Mouse (Mus musculus) hindbrain, embryonic 15.5 days (tissue): Measurements from ENCODE around the gene Pex11a. TPM values are rescaled to one million over a fixed set of nuclear protein-coding genes. Genes with fewer than 3 reads are reported as not detected.

Source experiments
- ATAC-seq: fragments of 200-750 bp; cut with Nextera tagmentation; 2 replicates; pipeline ENCODE4 v1.8.0; 2017; ENCODE audit warnings: low read depth, moderate number of reproducible peaks, moderate TSS enrichment; ENCODE audit not compliant: low FRiP score
- H3K27ac ChIP-seq: fragments of 300-500 bp; sonication (generic); replicated peaks from 2 replicates; pipeline ENCODE4 v1.5.1; 2015; ENCODE audit warnings: mild to moderate bottlenecking, inconsistent platforms
- H3K27me3 ChIP-seq: fragments of 300-500 bp; sonication (generic); 2 replicates; pipeline ENCODE4 v1.6.1; 2015; ENCODE audit warnings: control low read depth, inconsistent platforms
- H3K36me3 ChIP-seq: fragments of 300-500 bp; sonication (generic); 2 replicates; pipeline ENCODE4 v1.6.1; 2015; ENCODE audit warnings: control low read depth, inconsistent platforms
- H3K4me1 ChIP-seq: fragments of 300-500 bp; sonication (generic); replicated peaks from 2 replicates; pipeline ENCODE4 v1.6.1; 2015; ENCODE audit warnings: control low read depth, inconsistent platforms
- H3K4me2 ChIP-seq: fragments of 300-500 bp; sonication (generic); 2 replicates; pipeline ENCODE4 v1.6.1; 2015; ENCODE audit warnings: moderate library complexity, mild to moderate bottlenecking, inconsistent platforms
- H3K4me3 ChIP-seq: fragments of 300-500 bp; sonication (generic); 2 replicates; pipeline ENCODE4 v1.5.1; 2015; ENCODE audit warnings: mild to moderate bottlenecking, inconsistent platforms
- H3K9ac ChIP-seq: fragments of 300-500 bp; sonication (generic); 2 replicates; pipeline ENCODE4 v1.6.1; 2015; ENCODE audit warnings: inconsistent platforms
- H3K9me3 ChIP-seq: fragments of 300-500 bp; sonication (generic); 2 replicates; pipeline ENCODE4 v1.6.1; 2016; ENCODE audit warnings: control low read depth, inconsistent platforms
- WGBS: fragments of 180-500 bp; shearing (Covaris S2); methylation state at CpG from one replicate; pipeline ENCODE4 v1.1.7; 2015; 5-methylcytosine and 5-hydroxymethylcytosine counted together
- polyA plus RNA-seq: library from polyadenylated mRNA; unstranded; fragments of >200 nt; fragmentation: Nextera tagmentation; extraction: Ambion mirVana; gene quantifications from 2 replicates; pipeline ENCODE4 v1.2.1, GENCODE M21; 2015

Pex11a gene
- polyA plus RNA-seq, 1 experiment from 2014 or later, result 12.6 TPM

- no peak within 1 kb of the TSS for H3K27ac ChIP-seq
- no peaks in the 10 kb centered on the region for H3K9me3 ChIP-seq
- H3K4me3 ChIP-seq, result no peak within 1 kb of the TSS
- no peak within 1 kb of the TSS for H3K9ac ChIP-seq
- no peak within 1 kb of the TSS for H3K4me2 ChIP-seq
- H3K27me3 ChIP-seq, result no peaks in the 10 kb centered on the region
- 72% methylated on average over 4 of the region's 4 CpGs for WGBS
- no peaks in the 10 kb centered on the region for H3K4me1 ChIP-seq
- ATAC-seq, result no peak
- H3K36me3 ChIP-seq, result no peaks in the 10 kb centered on the region
These were observed 10.3 kb downstream of the Pex11a start, which contains the start of gene Plin1 for GRCm38 (mm10) chr7:79732622-79733021. Plin1 (minus strand) TSS chr7:79732903.

GRCm38 (mm10) chr7:79731438-79731837 lies 11.5 kb downstream of the Pex11a start:
- H3K27me3 ChIP-seq, result no peaks in the 10 kb centered on the region
- no peak overlapping the region for H3K27ac ChIP-seq
- no peaks in the 10 kb centered on the region for H3K9me3 ChIP-seq
- 77% methylated on average over 13 of the region's 13 CpGs for WGBS
- H3K9ac ChIP-seq, result no peak overlapping the region
- no peak overlapping the region for H3K4me3 ChIP-seq
- no peak for ATAC-seq
- no peak overlapping the region for H3K4me2 ChIP-seq
- no peaks in the 10 kb centered on the region for H3K36me3 ChIP-seq
- H3K4me1 ChIP-seq, result no peaks in the 10 kb centered on the region

- no peaks in the 10 kb centered on the region for H3K36me3 ChIP-seq
- no peaks in the 10 kb centered on the region for H3K4me1 ChIP-seq
- no peak overlapping the region for H3K27ac ChIP-seq
- no peaks in the 10 kb centered on the region for H3K9me3 ChIP-seq
- H3K27me3 ChIP-seq, result no peaks in the 10 kb centered on the region
- H3K4me3 ChIP-seq, result no peak overlapping the region
- 67% methylated on average over 11 of the region's 11 CpGs for WGBS
- no peak for ATAC-seq
- no peak overlapping the region for H3K4me2 ChIP-seq
- no peak overlapping the region for H3K9ac ChIP-seq
These were observed 13.1 kb downstream of the Pex11a start for GRCm38 (mm10) chr7:79729743-79730370.

GRCm38 (mm10) chr7:79729169-79729568 lies 13.8 kb downstream of the Pex11a start:
- Histone ChIP-seq H3K4me1 (no peaks in the 10 kb centered on the region), H3K36me3 (no peaks in the 10 kb centered on the region), H3K27ac (no peak overlapping the region), H3K4me2 (no peak overlapping the region), H3K27me3 (no peaks in the 10 kb centered on the region), H3K9ac (no peak overlapping the region), H3K9me3 (no peaks in the 10 kb centered on the region), H3K4me3 (no peak overlapping the region)
- 5% methylated on average over 8 of the region's 8 CpGs for WGBS
- ATAC-seq, result no peak

- Histone ChIP-seq H3K9ac (no peak overlapping the region), H3K4me1 (no peaks in the 10 kb centered on the region), H3K36me3 (no peaks in the 10 kb centered on the region), H3K4me2 (no peak overlapping the region), H3K27me3 (peaks cover 2% of the 10 kb centered on the region; the same call in 1 of the 2 replicates), H3K9me3 (no peaks in the 10 kb centered on the region), H3K27ac (no peak overlapping the region), H3K4me3 (no peak overlapping the region)
- no peak for ATAC-seq
- WGBS, result 28% methylated on average over 6 of the region's 6 CpGs
These were observed 14.7 kb downstream of the Pex11a start for GRCm38 (mm10) chr7:79728219-79728618.

DNA sequence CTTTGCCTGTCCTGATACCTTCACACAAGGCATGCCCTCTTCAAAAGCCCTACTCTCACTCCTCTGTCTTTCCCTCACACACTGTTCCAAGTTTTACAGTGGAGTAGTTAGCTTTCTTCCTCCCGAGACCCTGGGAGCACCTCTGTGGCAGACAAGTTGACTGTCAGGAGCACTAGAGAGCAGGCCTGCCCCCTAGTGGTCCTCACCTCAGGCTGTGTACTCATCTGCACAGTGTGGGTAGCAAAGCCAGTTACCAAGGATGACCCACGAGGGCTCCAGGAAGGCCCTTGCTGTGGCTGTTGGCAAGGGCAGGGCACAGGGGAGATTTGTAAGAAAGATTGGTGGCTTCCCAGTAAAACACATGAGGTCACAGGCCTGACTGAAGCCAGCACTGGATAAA lies 15.8 kb downstream of the Pex11a start:
- WGBS, result 14% methylated on average over 2 of the region's 2 CpGs
- H3K9me3 ChIP-seq, result no peaks in the 10 kb centered on the region
- H3K4me1 ChIP-seq, result no peaks in the 10 kb centered on the region
- no peak overlapping the region for H3K27ac ChIP-seq
- H3K4me3 ChIP-seq, result no peak overlapping the region
- H3K36me3 ChIP-seq, result no peaks in the 10 kb centered on the region
- H3K4me2 ChIP-seq, result no peak overlapping the region
- peaks cover 7% of the 10 kb centered on the region; the same call in 1 of the 2 replicates for H3K27me3 ChIP-seq
- no peak for ATAC-seq
- H3K9ac ChIP-seq, result no peak overlapping the region

- H3K9me3 ChIP-seq, result no peaks in the 10 kb centered on the region
- H3K4me2 ChIP-seq, result peak overlapping the region; percentile 97
- ATAC-seq, result peak; percentile 84
- under 1% methylated on average over 48 of the region's 48 CpGs for WGBS
- H3K4me1 ChIP-seq, result peaks cover 13% of the 10 kb centered on the region
- H3K27me3 ChIP-seq, result peaks cover 10% of the 10 kb centered on the region; the same call in 1 of the 2 replicates
- H3K4me3 ChIP-seq, result peak overlapping the region; percentile 71
- peak overlapping the region; percentile 59 for H3K27ac ChIP-seq
- H3K36me3 ChIP-seq, result no peaks in the 10 kb centered on the region
- peak overlapping the region; percentile 83 for H3K9ac ChIP-seq
These were observed 21.4 kb downstream of the Pex11a start for GRCm38 (mm10) chr7:79721386-79721977.

- Histone ChIP-seq H3K4me3 (peak within 1 kb of the TSS; percentile 54), H3K9me3 (no peaks in the 10 kb centered on the region), H3K4me2 (peak within 1 kb of the TSS; percentile 88), H3K27ac (0 out of 2 replicates have a peak within 1 kb of the TSS, but pooled peaks have one; percentile 9), H3K27me3 (0 out of 2 replicates have a peak, but pooled peaks cover 8% of the 10 kb centered on the region), H3K36me3 (no peaks in the 10 kb centered on the region), H3K9ac (peak within 1 kb of the TSS; percentile 42), H3K4me1 (peaks cover 23% of the 10 kb centered on the region)
- WGBS, result under 1% methylated on average over 52 of the region's 55 CpGs
- ATAC-seq, result peak; percentile 77
These were observed 27.5 kb downstream of the Pex11a start, which contains the start of gene Kif7 for GRCm38 (mm10) chr7:79715187-79715981. Kif7 (minus strand) TSS chr7:79715720.

- no peaks in the 10 kb centered on the region for H3K36me3 ChIP-seq
- H3K27me3 ChIP-seq, result 0 out of 2 replicates have a peak, but pooled peaks cover 8% of the 10 kb centered on the region
- 0 out of 2 replicates have a peak, but pooled peaks have one; percentile 4 for ATAC-seq
- H3K9ac ChIP-seq, result peak overlapping the region; percentile 33
- H3K27ac ChIP-seq, result peak overlapping the region; percentile 43; the same call in 1 of the 2 replicates
- H3K4me1 ChIP-seq, result peaks cover 28% of the 10 kb centered on the region
- H3K4me3 ChIP-seq, result peak overlapping the region; percentile 46
- peak overlapping the region; percentile 56 for H3K4me2 ChIP-seq
- no peaks in the 10 kb centered on the region for H3K9me3 ChIP-seq
- 34% methylated on average over 17 of the region's 17 CpGs for WGBS
These were observed 32.1 kb downstream of the Pex11a start for GRCm38 (mm10) chr7:79710831-79711230.

- peak overlapping the region; percentile 33 for H3K9ac ChIP-seq
- H3K4me1 ChIP-seq, result peaks cover 22% of the 10 kb centered on the region
- H3K36me3 ChIP-seq, result no peaks in the 10 kb centered on the region
- peak overlapping the region; percentile 46 for H3K4me3 ChIP-seq
- peak overlapping the region; percentile 43 for H3K27ac ChIP-seq
- no peaks in the 10 kb centered on the region for H3K9me3 ChIP-seq
- ATAC-seq, result peak; percentile 91
- H3K4me2 ChIP-seq, result peak overlapping the region; percentile 56
- 0 out of 2 replicates have a peak, but pooled peaks cover 4% of the 10 kb centered on the region for H3K27me3 ChIP-seq
- WGBS, result 2% methylated on average over 55 of the region's 55 CpGs
These were observed 32.8 kb downstream of the Pex11a start for GRCm38 (mm10) chr7:79710130-79710607.

GRCm38 (mm10) chr7:79705210-79705609 lies 37.7 kb downstream of the Pex11a start:
- Histone ChIP-seq H3K9ac (no peak overlapping the region), H3K27ac (no peak overlapping the region), H3K4me2 (no peak overlapping the region), H3K27me3 (0 out of 2 replicates have a peak, but pooled peaks cover 4% of the 10 kb centered on the region), H3K4me1 (peaks cover 6% of the 10 kb centered on the region), H3K4me3 (no peak overlapping the region), H3K36me3 (no peaks in the 10 kb centered on the region), H3K9me3 (no peaks in the 10 kb centered on the region)
- WGBS, result 91% methylated on average over 5 of the region's 5 CpGs
- ATAC-seq, result no peak
